Mouse (Mus musculus) heart, postnatal 0 days (tissue): ENCODE measurements around the gene Tnfrsf18.

Experiments used
- CTCF ChIP-seq: IDR thresholded peaks from 2 replicates; pipeline ENCODE4 v1.5.1; 2016; ENCODE audit warnings: antibody characterized with exemption, control low read depth, low read depth
- EP300 ChIP-seq: IDR thresholded peaks from 2 replicates; pipeline ENCODE4 v1.6.1; 2016; ENCODE audit warnings: antibody characterized with exemption, low read depth

- TF ChIP-seq CTCF (no peak), EP300 (no peak)
Observed at GRCm38 (mm10) chr4:156014436-156014835, 11.5 kb upstream of the Tnfrsf18 start.
